Mouse (Mus musculus) left cerebral cortex, adult 9 months (tissue): ENCODE data around the gene Lgmn.

Source experiments
- DNase-seq, 2 experiments: peaks; one replicate each; pipeline ENCODE4 v3.0.0; 2022; ENCODE audit warnings: low spot score in 2 of 2

Gene Lgmn

DNA sequence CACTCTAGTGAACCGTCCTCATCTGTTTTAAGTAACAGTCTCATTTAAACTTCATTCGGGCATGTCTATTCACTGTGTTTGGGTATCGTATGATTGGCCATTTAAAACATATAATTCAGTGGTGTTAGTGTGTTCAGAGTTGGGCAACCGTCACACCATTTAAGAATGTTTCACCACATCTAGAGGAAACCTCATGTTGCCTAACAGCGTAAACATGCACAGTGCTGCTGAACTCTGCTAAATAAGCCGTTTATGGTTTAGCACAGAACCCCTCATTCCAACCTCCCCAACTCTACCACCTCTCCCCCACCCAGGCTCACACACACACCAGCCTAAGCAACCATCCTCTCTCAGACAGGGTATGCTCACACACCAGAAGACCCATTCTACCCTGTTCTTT is 91.2 kb downstream of the Lgmn start:
- no peak for DNase-seq

DNA sequence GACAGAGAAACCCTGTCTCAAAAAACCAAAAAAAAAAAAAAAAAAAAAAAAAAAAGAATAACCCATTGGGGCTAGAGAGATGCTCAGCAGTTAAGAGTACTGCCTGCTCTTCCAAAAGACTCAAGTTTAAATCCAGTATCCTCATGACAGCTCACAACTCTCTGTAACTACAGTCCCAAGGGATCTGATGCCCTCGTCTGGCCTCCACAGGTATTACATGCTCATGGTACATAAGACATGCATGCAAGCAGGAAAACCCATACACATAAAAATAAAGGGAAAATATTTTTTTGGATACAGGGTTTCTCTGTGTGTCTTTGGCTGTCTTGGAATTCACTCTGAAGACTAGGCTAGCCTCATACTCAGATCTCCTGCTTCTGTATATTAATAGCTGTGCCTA is 93.1 kb downstream of the Lgmn start:
- peak in 1 of 2 experiments; percentile 50 for DNase-seq

DNA sequence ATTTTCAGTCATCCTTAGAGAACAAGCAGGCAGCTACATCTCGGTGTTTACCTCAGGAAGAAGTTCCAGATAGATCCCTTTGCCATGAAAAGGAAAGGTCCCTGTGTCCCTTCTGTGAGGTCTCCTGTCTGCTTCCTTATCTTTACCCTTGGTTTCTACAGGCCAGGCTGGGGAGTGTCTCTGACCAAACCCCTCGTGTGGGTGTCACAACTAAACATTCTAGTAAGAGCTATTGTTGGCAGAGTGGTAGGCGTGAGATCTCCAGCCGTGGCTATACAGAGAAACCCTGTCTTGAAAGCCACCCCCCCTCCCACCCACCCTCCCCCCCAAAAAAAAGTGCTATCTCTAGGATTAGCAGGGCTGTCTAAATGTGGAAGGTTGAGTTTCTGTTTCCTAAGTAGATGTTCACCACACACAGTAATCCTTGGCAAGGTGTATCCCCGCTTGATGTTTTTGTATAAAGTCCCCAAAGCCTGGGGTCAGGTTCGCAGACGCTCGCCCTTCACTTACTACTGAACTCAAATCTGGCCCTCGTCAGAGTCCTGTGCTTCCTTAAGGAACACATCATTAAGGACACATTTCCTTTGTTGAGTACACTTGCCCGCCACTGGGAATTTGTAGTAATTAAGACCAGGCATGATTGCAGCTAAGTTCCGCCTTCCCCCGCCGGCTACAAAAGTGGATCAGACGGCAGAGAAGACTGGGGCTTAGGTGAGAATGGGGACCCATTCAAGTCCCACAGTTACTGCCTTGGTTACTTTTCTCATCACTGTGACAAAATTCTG is 94.4 kb downstream of the Lgmn start:
- no peak for DNase-seq
